Mouse (Mus musculus) MEL (cell line): ENCODE data around the gene Gucd1. TPM values are rescaled to one million over a fixed set of nuclear protein-coding genes. Genes with fewer than 3 reads are reported as not detected.

Experiments used
- DNase-seq: peaks from one replicate; pipeline ENCODE4 v3.0.0; 2011; ENCODE audit warnings: low read depth, low spot score
- H3K27ac ChIP-seq: 2 replicates; pipeline ENCODE4 v1.5.1; 2012; ENCODE audit warnings: low read depth, mild to moderate bottlenecking, control low read depth, low read length, moderate library complexity; ENCODE audit not compliant: control insufficient read depth
- H3K27me3 ChIP-seq, 2 experiments: fragments of 150-350 bp in 1 of 2; sonication (generic) in 1 of 2; 2 replicates each; pipeline ENCODE4 v1.6.1; 2012; ENCODE audit warnings: low read length in 2 of 2, mild to moderate bottlenecking in 2 of 2, improper control_type of control experiment in 1 of 2, moderate library complexity in 1 of 2; ENCODE audit not compliant: insufficient read depth in 2 of 2, control insufficient read depth in 1 of 2
- H3K36me3 ChIP-seq, 2 experiments: 2 replicates each; pipeline ENCODE4 v1.6.1; 2012 to 2014; ENCODE audit warnings: low read length in 2 of 2, improper control_type of control experiment in 1 of 2, inconsistent platforms in 1 of 2, mild to moderate bottlenecking in 1 of 2; ENCODE audit not compliant: insufficient read depth in 2 of 2, control insufficient read depth in 1 of 2
- H3K4me1 ChIP-seq, 2 experiments: fragments of 150-350 bp in 1 of 2; sonication (generic) in 1 of 2; 2 replicates each; pipeline ENCODE4 v1.6.1; 2012; ENCODE audit warnings: low read length in 2 of 2, improper control_type of control experiment in 1 of 2, mild to moderate bottlenecking in 1 of 2; ENCODE audit not compliant: insufficient read depth in 2 of 2, control insufficient read depth in 1 of 2
- H3K4me3 ChIP-seq, 2 experiments: fragments of 150-350 bp in 1 of 2; sonication (generic) in 1 of 2; 2 replicates each; pipeline ENCODE4 v1.5.1; 2012; ENCODE audit warnings: low read depth in 2 of 2, low read length in 2 of 2, mild to moderate bottlenecking in 2 of 2, moderate library complexity in 2 of 2, control low read depth in 1 of 2, improper control_type of control experiment in 1 of 2; ENCODE audit not compliant: control insufficient read depth in 1 of 2, insufficient read depth in 1 of 2
- H3K79me2 ChIP-seq: 2 replicates; pipeline ENCODE4 v1.6.1; 2012; ENCODE audit warnings: mild to moderate bottlenecking, low read length, moderate library complexity; ENCODE audit not compliant: control insufficient read depth, poor library complexity, insufficient read depth
- H3K9ac ChIP-seq: 2 replicates; pipeline ENCODE4 v1.6.1; 2012; ENCODE audit warnings: low read depth, mild to moderate bottlenecking, control low read depth, low read length, moderate library complexity; ENCODE audit not compliant: control insufficient read depth, poor library complexity, severe bottlenecking
- H3K9me3 ChIP-seq: fragments of 150-350 bp; sonication (generic); replicated peaks from 2 replicates; pipeline ENCODE4 v1.6.1; 2012; ENCODE audit warnings: mild to moderate bottlenecking, low read length, improper control_type of control experiment, moderate library complexity; ENCODE audit not compliant: insufficient read depth
- BHLHE40 ChIP-seq: IDR thresholded peaks from 2 replicates; pipeline ENCODE4 v1.6.1; 2012; ENCODE audit warnings: low read depth, mild to moderate bottlenecking, inconsistent platforms, low read length, improper control_type of control experiment, borderline replicate concordance
- CHD2 ChIP-seq: IDR thresholded peaks from 2 replicates; pipeline ENCODE4 v1.6.1; 2011; ENCODE audit warnings: low read length, improper control_type of control experiment
- CTCF ChIP-seq, 3 experiments: IDR thresholded peaks in 2 of 3; conservative IDR thresholded peaks in 1 of 3; 2 replicates each; pipeline ENCODE4 v1.5.1; 2011 to 2012; ENCODE audit warnings: low read length in 3 of 3, low read depth in 2 of 3, mild to moderate bottlenecking in 2 of 3, improper control_type of control experiment in 1 of 3, inconsistent platforms in 1 of 3, mixed read lengths in 1 of 3, moderate library complexity in 1 of 3; ENCODE audit not compliant: control insufficient read depth in 1 of 3, insufficient read depth in 1 of 3, poor library complexity in 1 of 3, severe bottlenecking in 1 of 3
- E2F4 ChIP-seq: IDR thresholded peaks from 2 replicates; pipeline ENCODE4 v1.6.1; 2011; ENCODE audit warnings: low read depth, low read length, improper control_type of control experiment, borderline replicate concordance
- EP300 ChIP-seq, 2 experiments: IDR thresholded peaks; 2 replicates each; pipeline ENCODE4 v1.6.1; 2011; ENCODE audit warnings: improper control_type of control experiment in 2 of 2, low read length in 2 of 2, low read depth in 1 of 2, mild to moderate bottlenecking in 1 of 2
- ETS1 ChIP-seq: IDR thresholded peaks from 2 replicates; pipeline ENCODE4 v1.6.1; 2012; ENCODE audit warnings: low read depth, mild to moderate bottlenecking, inconsistent platforms, low read length, improper control_type of control experiment, moderate library complexity
- GABPA ChIP-seq: IDR thresholded peaks from 2 replicates; pipeline ENCODE4 v1.6.1; 2012; ENCODE audit warnings: low read depth, mild to moderate bottlenecking, inconsistent platforms, low read length, improper control_type of control experiment, moderate library complexity
- HCFC1 ChIP-seq: IDR thresholded peaks from 2 replicates; pipeline ENCODE4 v1.6.1; 2012; ENCODE audit warnings: low read depth, mild to moderate bottlenecking, inconsistent platforms, low read length, improper control_type of control experiment, moderate library complexity
- KAT2A ChIP-seq: conservative IDR thresholded peaks from 2 replicates; pipeline ENCODE4 v1.6.1; 2012; ENCODE audit warnings: low read depth, low read length, improper control_type of control experiment, inconsistent platforms
- MEF2A ChIP-seq: IDR thresholded peaks from 2 replicates; pipeline ENCODE4 v1.6.1; 2014; ENCODE audit warnings: low read depth, mild to moderate bottlenecking, inconsistent platforms, low read length, improper control_type of control experiment; ENCODE audit not compliant: poor library complexity, insufficient replicate concordance, severe bottlenecking; ENCODE audit errors: extremely low read depth
- MYB ChIP-seq: IDR thresholded peaks from 2 replicates; pipeline ENCODE4 v1.6.1; 2011; ENCODE audit warnings: mild to moderate bottlenecking, low read depth, low read length, improper control_type of control experiment
- NELFE ChIP-seq: IDR thresholded peaks from 2 replicates; pipeline ENCODE4 v1.6.1; 2011; ENCODE audit warnings: low read depth, low read length, improper control_type of control experiment
- POLR2A ChIP-seq, 2 experiments: IDR thresholded peaks; 2 replicates each; pipeline ENCODE4 v1.6.1; 2011 to 2012; ENCODE audit warnings: low read length in 2 of 2, mild to moderate bottlenecking in 2 of 2, control low read depth in 1 of 2, improper control_type of control experiment in 1 of 2, low read depth in 1 of 2, moderate library complexity in 1 of 2; ENCODE audit not compliant: control insufficient read depth in 1 of 2, insufficient read depth in 1 of 2, poor library complexity in 1 of 2
- POLR2AphosphoS2 ChIP-seq: IDR thresholded peaks from 2 replicates; pipeline ENCODE4 v1.6.1; 2011; ENCODE audit warnings: low read length, improper control_type of control experiment
- POLR2AphosphoS5 ChIP-seq: IDR thresholded peaks from 2 replicates; pipeline ENCODE4 v1.6.1; 2012; ENCODE audit warnings: low read depth, borderline replicate concordance, mild to moderate bottlenecking, inconsistent platforms, low read length, moderate library complexity, mixed read lengths
- RAD21 ChIP-seq: IDR thresholded peaks from 2 replicates; pipeline ENCODE4 v1.6.1; 2011; ENCODE audit warnings: mild to moderate bottlenecking, low read depth, low read length, improper control_type of control experiment
- RCOR1 ChIP-seq: IDR thresholded peaks from 2 replicates; pipeline ENCODE4 v1.6.1; 2012; ENCODE audit warnings: low read depth, mild to moderate bottlenecking, inconsistent platforms, low read length, improper control_type of control experiment
- TAL1 ChIP-seq: IDR thresholded peaks from 2 replicates; pipeline ENCODE4 v1.6.1; 2012; ENCODE audit warnings: mild to moderate bottlenecking, inconsistent platforms, low read length, moderate library complexity, mixed read lengths
- TBP ChIP-seq: IDR thresholded peaks from 2 replicates; pipeline ENCODE4 v1.8.0; 2011; ENCODE audit warnings: low read depth, low read length, improper control_type of control experiment
- TCF12 ChIP-seq: IDR thresholded peaks from 2 replicates; pipeline ENCODE4 v1.6.1; 2014; ENCODE audit warnings: low read depth, mild to moderate bottlenecking, inconsistent platforms, low read length, improper control_type of control experiment, moderate library complexity
- USF1 ChIP-seq: IDR thresholded peaks from 2 replicates; pipeline ENCODE4 v1.6.1; 2014; ENCODE audit warnings: low read depth, mild to moderate bottlenecking, inconsistent platforms, low read length, improper control_type of control experiment, moderate library complexity
- ZC3H11A ChIP-seq: IDR thresholded peaks from 2 replicates; pipeline ENCODE4 v1.6.1; 2012; ENCODE audit warnings: low read depth, mild to moderate bottlenecking, inconsistent platforms, low read length, improper control_type of control experiment
- polyA plus RNA-seq, 2 experiments: library from polyadenylated mRNA; stranded (reverse) in 1 of 2; unstranded in 1 of 2; fragments of >175 nt in 1 of 2; fragments of >200 nt in 1 of 2; gene quantifications; 2 replicates each; pipeline versions ENCODE4 v1.2.1 to v1.2.4; 2012; ENCODE audit warnings: low replicate concordance in 2 of 2, low read depth in 1 of 2; ENCODE audit not compliant: insufficient read length in 2 of 2, insufficient read depth in 1 of 2, missing spikeins in 1 of 2
- total RNA-seq: library from RNA; depleted of rRNA; stranded (reverse); fragments of 300-350 nt; gene quantifications from 2 replicates; pipeline ENCODE4 v1.2.3, GENCODE M21; 2012

The Gucd1 gene
- total and polyA plus RNA-seq, 3 experiments, result 18.7 to 30.7 TPM; not detected in 1

GRCm38 (mm10) chr10:75307130-75307529, 210.6 kb downstream of the Gucd1 start:
- peaks cover 0 to 33% of the 10 kb centered on the region in 2 experiments; a peak in 2 of 4 replicates for H3K36me3 ChIP-seq

GRCm38 (mm10) chr10:75304413-75304812, 213.4 kb downstream of the Gucd1 start:
- Histone ChIP-seq H3K9me3 (no peaks in the 10 kb centered on the region), H3K79me2 (no peaks in the 10 kb centered on the region), H3K9ac (no peak overlapping the region), H3K4me1 (peaks cover 36 to 53% of the 10 kb centered on the region in 2 experiments), H3K27me3 (no peaks in the 10 kb centered on the region), H3K4me3 (no peak overlapping the region), H3K36me3 (peaks cover 0 to 50% of the 10 kb centered on the region in 2 experiments; a peak in 2 of 4 replicates), H3K27ac (no peak overlapping the region)
- TF ChIP-seq GABPA (no peak), HCFC1 (no peak), USF1 (no peak), CHD2 (no peak), POLR2A (IDR thresholded peaks at IDR 0.05; ENCODE audit: control insufficient read depth in 1 of 2, insufficient read depth in 1 of 2, low read depth in 1 of 2, low read length in 2 of 2, poor library complexity in 1 of 2) (no peak), POLR2AphosphoS5 (no peak), ZC3H11A (no peak), TAL1 (no peak), POLR2AphosphoS2 (no peak), TCF12 (no peak), MYB (no peak), RCOR1 (no peak), MEF2A (no peak), KAT2A (no peak), RAD21 (no peak), BHLHE40 (no peak)
- no peak for DNase-seq

More at GRCm38 (mm10) chr10:75307130-75307529, 210.6 kb downstream of the Gucd1 start:
- no peaks in the 10 kb centered on the region for H3K9me3 ChIP-seq
- DNase-seq, result no peak
- no peak overlapping the region for H3K27ac ChIP-seq
- no peak overlapping the region for H3K4me3 ChIP-seq
- H3K79me2 ChIP-seq, result no peaks in the 10 kb centered on the region
- no peaks in the 10 kb centered on the region for H3K27me3 ChIP-seq
- H3K4me1 ChIP-seq, result peaks cover 17 to 31% of the 10 kb centered on the region in 2 experiments
- no peak overlapping the region for H3K9ac ChIP-seq
- TF ChIP-seq TBP, result no peak
- no peak for TF ChIP-seq RCOR1
- TF ChIP-seq EP300 (IDR thresholded peaks at IDR 0.05; ENCODE audit: low read depth in 1 of 2, low read length in 2 of 2), result peak in 1 of 2 experiments; percentile 57; a peak in 1 of 4 replicates
- TF ChIP-seq HCFC1, result no peak
- peak; percentile 65; the same call in 1 of the 2 replicates for TF ChIP-seq TCF12
- TF ChIP-seq CTCF (IDR thresholded peaks at IDR 0.05 in 2 of 3, conservative IDR thresholded peaks at IDR 0.05 in 1 of 3; ENCODE audit: control insufficient read depth in 1 of 3, insufficient read depth in 1 of 3, low read depth in 2 of 3, low read length in 3 of 3, poor library complexity in 1 of 3, severe bottlenecking in 1 of 3), result no peak
- TF ChIP-seq RAD21, result no peak
- no peak for TF ChIP-seq NELFE
- TF ChIP-seq GABPA, result no peak
- TF ChIP-seq POLR2AphosphoS5, result no peak
- TF ChIP-seq E2F4, result no peak
- peak; percentile 48; the same call in 1 of the 2 replicates for TF ChIP-seq ETS1
